In the genomic region with DNA sequence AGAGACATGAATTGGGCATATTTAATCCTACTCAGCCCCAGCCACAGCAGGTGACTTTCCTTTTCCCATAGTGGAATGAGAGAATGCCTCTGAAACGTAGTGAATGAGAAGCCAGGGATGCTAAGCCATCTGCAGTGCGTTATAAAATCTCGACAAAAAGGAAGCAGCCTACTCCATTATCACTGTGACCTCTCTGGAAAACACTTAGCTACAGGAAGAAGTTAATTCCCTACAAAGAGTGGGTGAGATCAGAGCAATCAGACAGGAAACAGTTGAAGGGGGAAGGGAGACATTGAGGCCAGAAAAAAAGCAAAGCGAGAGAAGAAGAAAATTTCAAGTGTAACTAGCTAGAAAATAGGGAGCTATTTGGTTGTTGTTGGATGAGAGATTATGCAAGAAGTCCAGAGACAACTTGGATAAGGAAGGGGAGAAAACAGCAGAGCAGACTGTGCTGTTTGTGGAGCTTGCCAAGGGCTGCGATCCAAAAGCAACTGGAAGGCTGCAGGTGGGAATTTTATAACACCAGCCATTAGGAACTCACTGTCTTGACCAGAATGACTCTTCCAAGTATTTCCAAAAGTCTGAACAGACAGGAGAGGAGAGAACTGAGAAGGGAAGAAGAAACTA, we compare ENCODE assay signal across 14 mouse cellular contexts.
DNase-seq lines count a peak whose midpoint lies in the region; ATAC-seq and TF ChIP-seq lines count a peak whose summit lies in the region.
"Had no signal": no experiment of that assay in that cellular context is flagged by ENCODE, and none has a peak within 500 bp of the region (broad histone marks: within the 10 kb centered on the region; RNA-seq: fewer than 3 reads in every experiment).

No protein-coding gene starts in this region.

- H3K9me3 ChIP-seq in heart, embryonic 13.5 days, result no peaks in the 10 kb centered on the region

- H3K27me3 ChIP-seq in heart, embryonic 13.5 days (replicated peaks), result no peaks in the 10 kb centered on the region; the same call in 1 of the 2 replicates

- DNase-seq in heart, adult 11 months, result peak; percentile 97
- no peak for DNase-seq in heart, postnatal 4 days
- peak; percentile 15 to 50 for DNase-seq in urinary bladder, postnatal 36 days (ENCODE audit: low spot score in 2 of 2)
- DNase-seq in urinary bladder, adult 2 months (ENCODE audit: low spot score), result no peak
- DNase-seq in adrenal gland, postnatal 10 days, result no peak
- DNase-seq in right cerebral cortex, adult 18-20 months, result no peak
- DNase-seq in layer of hippocampus, adult 2 months (ENCODE audit: low spot score in 2 of 2), result no peak
- DNase-seq: cerebellum, postnatal 36 days; kidney, adult 8-10 months; spleen, adult 18-20 months; thymus, postnatal 36 days had no signal

- no peak overlapping the region for H3K4me3 ChIP-seq in heart, embryonic 13.5 days
- H3K4me3 ChIP-seq in layer of hippocampus, adult 2 months, result no peak overlapping the region
- H3K4me3 ChIP-seq: left cerebral cortex, adult 2 months had no signal

- peaks cover 24% of the 10 kb centered on the region for H3K4me1 ChIP-seq in heart, embryonic 13.5 days

- ATAC-seq in heart, embryonic 13.5 days (ENCODE audit: extremely low read depth, insufficient number of reproducible peaks, low FRiP score, low TSS enrichment), result no peak

- H3K4me2 ChIP-seq in heart, embryonic 13.5 days, result peak overlapping the region; percentile 13; the same call in 1 of the 2 replicates

- TF ChIP-seq CTCF in layer of hippocampus, adult 2 months (conservative IDR thresholded peaks at IDR 0.05), result no peak

- 30% methylated on average over 5 of the region's 5 CpGs for WGBS in heart, embryonic 13.5 days

- no peaks in the 10 kb centered on the region for H3K36me3 ChIP-seq in heart, embryonic 13.5 days

- peak overlapping the region; percentile 37 for H3K27ac ChIP-seq in heart, embryonic 13.5 days (replicated peaks)
- no peak overlapping the region for H3K27ac ChIP-seq in layer of hippocampus, adult 2 months
- H3K27ac ChIP-seq: left cerebral cortex, adult 2 months; liver, embryonic 14.5 days had no signal

- H3K9ac ChIP-seq in heart, embryonic 13.5 days, result no peak overlapping the region
- H3K9ac ChIP-seq: liver, embryonic 14.5 days had no signal

Comparison
In these comparisons a context has a peak if more than half of its experiments do, and no peak if none do; other contexts are left out.
1. DNase-seq: peak in heart, adult 11 months (single experiment) and urinary bladder, postnatal 36 days (2 of 2); none in heart, postnatal 4 days (single experiment), urinary bladder, adult 2 months (single experiment), adrenal gland, postnatal 10 days (single experiment), right cerebral cortex, adult 18-20 months (single experiment) and layer of hippocampus, adult 2 months (0 of 2).